Mouse (Mus musculus): ENCODE results near the gene Cog5. TPM values are rescaled to one million over a fixed set of nuclear protein-coding genes. Genes with fewer than 3 reads are reported as not detected.

The Cog5 gene
- total RNA-seq, 2 experiments from 2014 or later: 37.4 to 43.5 TPM

DNA sequence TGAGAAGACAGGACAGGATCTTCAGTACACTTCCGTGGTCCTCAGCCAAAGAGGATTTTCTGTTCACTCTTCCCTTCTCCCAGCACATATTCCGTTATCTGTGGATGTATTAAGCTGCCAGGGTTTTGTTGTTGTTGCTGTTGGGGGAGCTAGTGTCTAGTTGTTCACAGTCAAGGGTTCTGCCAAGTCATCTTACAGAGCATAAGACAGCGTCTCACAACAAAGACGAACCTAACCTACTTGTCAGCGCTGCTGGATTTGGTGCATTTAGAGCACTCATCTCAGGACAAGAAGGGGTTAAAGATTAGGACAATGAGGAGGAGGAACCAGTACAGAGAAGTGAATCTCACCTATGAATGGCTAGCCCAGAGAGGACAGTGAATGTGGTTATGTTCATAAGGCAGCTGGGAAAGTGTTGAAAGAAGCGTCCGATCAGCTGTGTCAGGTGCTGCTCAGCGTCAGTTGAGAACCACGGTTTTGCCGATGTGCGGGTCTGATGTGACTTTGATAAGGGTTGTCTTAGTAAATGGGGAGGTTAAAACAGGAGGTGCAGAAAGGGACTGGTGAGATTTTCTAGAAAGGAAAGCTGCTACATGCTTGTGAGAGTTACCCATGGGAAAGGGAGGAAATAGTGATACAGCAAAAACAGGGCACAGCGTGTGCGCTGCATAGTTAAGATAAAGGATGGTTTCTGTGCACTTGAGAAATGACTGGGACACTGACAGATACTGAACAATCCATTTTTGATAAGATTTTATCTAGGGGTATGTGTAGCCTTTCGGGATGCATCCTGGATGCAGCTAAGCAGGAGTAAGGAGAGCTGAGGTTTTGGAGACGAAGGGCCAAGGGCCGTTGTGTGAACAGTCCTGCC lies 208.2 kb downstream of the Cog5 start:
- intact Hi-C loops (cut with DNase I): no loop called here
- no peak for DNase-seq (ENCODE audit: low spot score in 2 of 2)

DNA sequence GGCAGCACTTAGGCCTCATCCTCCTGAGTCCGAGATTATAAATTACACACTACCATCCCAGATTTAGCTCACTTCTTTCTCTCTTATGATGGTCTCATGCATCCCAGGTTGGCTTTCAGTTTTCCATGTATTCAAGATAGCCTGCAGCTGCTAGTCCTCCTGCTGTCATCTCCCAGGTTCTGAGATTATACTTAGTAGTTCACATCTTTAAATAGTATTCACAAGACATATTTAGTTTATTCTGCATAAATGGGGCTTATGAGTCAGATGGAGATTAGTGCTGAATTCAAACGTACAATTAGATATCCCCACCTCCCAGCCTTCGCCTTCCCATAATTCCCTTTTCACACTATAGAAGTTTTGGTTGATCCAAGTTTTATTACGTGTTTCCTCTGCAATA lies 222.1 kb downstream of the Cog5 start:
- DNase-seq (ENCODE audit: low spot score in 2 of 2): peak in 1 of 2 experiments; percentile 62
- intact Hi-C loops (cut with DNase I): no loop called here

DNA sequence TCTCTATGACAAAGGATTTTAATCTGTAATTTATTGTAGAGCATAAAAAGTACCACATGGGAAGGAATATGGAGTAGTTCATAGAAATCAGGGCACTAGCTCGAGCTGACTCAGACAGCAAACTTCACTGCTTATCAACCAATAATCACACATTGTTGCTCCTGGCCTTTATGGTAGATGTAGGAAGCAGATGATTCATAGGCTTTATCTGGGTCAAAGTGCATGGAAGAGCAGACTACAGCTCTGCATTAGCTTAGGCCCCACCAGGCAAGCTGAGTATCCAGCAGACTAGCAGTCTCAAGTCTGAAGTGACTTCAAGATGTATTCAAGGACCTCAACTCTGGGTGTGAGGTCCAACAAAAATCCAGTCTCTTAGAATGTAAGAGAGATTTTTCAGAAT lies 228.1 kb downstream of the Cog5 start:
- intact Hi-C loops (cut with DNase I): loop anchor here (10.0 kb wide), 1 partner anchor 148 kb away; no protein-coding TSS in a partner anchor
- no peak for DNase-seq (ENCODE audit: low spot score in 2 of 2)

DNA sequence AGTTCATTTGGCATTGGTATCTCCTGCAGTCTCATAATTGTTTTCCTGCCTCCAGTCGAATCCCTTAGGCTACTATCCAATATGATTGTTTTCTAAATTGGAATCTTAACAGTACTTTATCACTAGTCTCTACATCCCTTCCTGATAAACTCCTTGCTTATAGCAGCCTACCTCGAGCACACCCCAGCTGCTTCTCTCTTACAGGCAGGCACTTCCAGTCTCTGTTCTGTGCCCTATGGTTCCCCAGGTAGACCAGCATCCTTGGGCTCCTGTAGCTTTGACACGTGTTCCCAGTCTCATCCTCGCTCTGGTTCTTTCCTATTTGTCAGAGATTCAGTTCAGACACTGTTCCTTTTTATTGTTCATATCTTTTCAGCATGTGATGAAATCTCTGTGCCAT lies 229.7 kb downstream of the Cog5 start:
- no peak for DNase-seq (ENCODE audit: low spot score in 2 of 2)
- intact Hi-C loops (cut with DNase I): loop anchor here (10.0 kb wide), 1 partner anchor 150 kb away; no protein-coding TSS in a partner anchor

DNA sequence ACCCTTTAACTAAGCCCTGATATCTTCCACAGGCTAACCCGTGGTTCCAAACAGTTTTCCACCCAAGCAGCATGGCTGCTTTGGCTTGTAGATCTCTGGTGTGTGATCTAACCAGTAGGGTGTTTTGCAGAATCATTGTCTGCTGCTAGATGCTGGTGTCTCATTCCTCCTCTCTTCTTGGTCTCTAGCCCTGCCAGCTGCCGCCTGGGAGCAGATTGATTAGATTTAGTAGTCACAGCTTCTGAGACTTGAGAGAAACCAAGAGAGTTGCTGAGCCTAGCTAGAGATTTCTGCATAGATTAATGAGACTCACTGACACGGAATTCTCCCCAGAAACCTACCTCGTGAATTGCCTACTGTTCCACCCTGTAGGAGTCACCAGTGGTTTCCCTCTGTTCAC lies 230.4 kb downstream of the Cog5 start:
- DNase-seq (ENCODE audit: low spot score in 2 of 2): peak in 1 of 2 experiments; percentile 57
- intact Hi-C loops (cut with DNase I): loop anchor here (5.0 to 10.0 kb wide), 2 partner anchors 113 to 150 kb away; no protein-coding TSS in a partner anchor

DNA sequence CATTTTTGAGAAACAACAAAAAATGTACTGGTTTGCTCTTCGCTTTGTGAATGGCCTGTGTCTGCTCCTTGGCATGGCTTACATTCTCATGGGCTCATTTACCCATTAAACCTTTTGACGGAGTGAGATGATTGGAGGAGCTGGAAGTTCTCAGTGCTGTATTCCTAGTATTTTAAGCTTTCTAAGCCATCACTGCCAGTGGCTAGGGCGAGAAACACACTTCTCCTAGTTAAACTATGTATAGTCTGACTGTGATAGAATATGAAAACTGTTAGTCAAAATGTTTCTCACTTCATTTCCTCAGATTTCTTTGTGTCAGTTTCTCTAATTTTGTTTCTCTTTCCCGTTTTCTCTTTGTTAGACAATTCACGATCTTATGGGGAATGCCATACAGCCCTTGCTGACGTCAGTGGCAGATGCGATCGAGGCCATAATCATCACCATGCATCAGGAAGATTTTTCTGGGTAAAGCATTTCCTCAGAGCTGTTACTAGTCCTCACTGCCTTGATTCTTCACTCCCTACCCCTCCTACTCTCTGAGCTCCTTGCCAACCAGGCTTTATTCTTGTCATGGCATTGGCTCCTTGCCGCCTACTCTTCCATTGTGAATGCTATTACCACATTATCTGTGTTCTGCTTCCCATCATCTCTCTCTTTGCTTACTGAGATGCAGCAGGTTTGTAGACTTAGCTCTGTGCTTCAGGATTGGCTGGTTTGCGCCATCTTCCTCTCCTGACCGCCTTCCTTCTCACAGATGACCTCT lies 231.4 kb downstream of the Cog5 start:
- intact Hi-C loops (cut with DNase I): loop anchor here (5.0 to 10.0 kb wide), 2 partner anchors 114 to 151 kb away; no protein-coding TSS in a partner anchor

DNA sequence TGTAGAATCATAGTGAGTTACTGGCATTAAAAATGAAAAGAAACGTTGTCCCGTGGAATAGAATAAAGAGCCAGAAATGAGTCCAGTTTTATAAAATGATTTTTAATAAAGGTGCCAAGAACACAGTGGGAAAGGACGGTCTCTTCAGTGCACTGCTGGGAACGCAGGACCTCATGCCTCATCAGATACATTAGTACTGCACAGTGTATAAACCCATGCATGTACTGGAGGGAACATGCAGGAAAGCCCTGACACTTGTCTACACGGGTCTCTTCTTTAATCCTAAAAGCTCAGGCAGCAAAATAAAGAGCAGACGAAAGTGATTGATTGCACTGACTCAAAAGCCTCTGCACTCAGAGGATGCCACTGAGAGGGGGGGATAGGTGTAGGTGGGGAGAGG lies 236.0 kb downstream of the Cog5 start:
- DNase-seq (ENCODE audit: low spot score in 2 of 2): no peak
- intact Hi-C loops (cut with DNase I): no loop called here

More for the DNA sequence above, 231.4 kb downstream of the Cog5 start:
- peak in 1 of 2 experiments; percentile 95 for DNase-seq (ENCODE audit: low spot score in 2 of 2)

DNA sequence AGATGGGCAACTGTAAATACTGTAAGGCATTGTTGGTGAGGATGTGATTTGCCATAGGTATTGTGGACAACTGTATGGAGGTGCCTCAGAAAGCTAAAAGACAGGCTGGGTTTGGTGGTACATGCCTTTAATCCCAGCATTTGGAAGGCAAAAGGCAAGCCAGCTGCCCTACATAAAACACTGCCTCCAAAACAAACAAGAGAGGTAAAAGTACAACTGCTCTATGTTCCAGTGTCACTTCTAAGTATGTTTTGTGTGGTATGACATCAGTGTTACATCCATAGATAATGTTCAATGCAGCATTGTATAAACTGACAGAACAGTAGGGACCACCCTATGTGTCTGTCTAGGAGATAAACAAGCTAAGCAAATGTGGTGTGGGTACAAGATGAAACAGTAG lies 237.4 kb downstream of the Cog5 start:
- DNase-seq (ENCODE audit: low spot score in 2 of 2): no peak
- intact Hi-C loops (cut with DNase I): no loop called here

DNA sequence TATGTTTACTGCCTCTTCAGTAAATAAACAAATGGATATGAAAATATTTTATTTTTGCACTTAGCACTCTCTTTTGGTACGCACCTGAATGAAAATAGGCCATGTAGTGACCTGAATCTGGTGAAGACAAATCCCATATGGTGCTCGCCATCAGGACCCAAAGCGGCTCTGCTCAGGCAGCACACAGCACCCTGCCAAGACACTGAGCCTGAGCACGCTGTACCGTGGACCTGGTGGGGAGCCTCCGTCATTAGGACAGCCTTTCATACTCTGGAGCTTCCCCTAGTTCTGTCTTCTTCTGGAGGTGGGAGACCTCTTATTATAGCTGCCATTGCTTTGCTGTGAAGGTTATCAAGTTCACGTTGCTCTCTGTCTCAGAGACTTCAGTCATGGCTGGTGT lies 238.1 kb downstream of the Cog5 start:
- DNase-seq (ENCODE audit: low spot score in 2 of 2): no peak

DNA sequence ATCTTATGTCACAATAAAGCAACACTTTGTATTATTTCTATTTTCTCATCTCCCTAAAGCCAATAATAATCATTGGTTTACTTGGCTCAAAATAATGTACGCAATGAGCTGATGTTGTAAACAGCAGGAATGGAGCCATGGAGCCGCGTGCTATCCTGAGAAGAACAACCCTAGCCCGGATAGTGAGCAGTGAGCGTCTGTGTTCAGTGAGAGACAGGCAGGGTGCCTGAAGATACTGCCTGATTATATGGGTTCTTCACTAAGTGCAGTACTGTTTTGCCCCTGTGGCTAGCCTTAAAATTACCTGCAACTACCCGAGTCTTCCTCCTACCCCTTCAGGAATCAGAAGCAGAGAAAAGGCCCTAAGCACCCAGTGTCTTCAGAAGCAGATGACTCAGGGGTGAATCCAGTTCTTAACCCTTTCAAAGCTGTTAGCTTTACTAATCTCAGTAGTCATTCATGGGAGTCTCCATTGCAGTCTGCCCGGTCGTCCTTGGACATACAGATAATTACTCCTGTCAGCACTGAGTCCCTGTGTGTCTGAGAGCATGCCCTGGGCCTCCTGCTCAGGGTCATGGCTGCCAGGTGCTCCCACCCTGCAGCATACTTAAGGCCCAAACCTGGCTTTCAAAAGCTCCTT lies 240.5 kb downstream of the Cog5 start:
- intact Hi-C loops (cut with DNase I): loop anchor here (5.0 kb wide), 1 partner anchor 183 kb away; the partner anchor contains the start of gene Gpr22
- DNase-seq (ENCODE audit: low spot score in 2 of 2): no peak

More for the DNA sequence above, 238.1 kb downstream of the Cog5 start:
- intact Hi-C loops (cut with DNase I): no loop called here

DNA sequence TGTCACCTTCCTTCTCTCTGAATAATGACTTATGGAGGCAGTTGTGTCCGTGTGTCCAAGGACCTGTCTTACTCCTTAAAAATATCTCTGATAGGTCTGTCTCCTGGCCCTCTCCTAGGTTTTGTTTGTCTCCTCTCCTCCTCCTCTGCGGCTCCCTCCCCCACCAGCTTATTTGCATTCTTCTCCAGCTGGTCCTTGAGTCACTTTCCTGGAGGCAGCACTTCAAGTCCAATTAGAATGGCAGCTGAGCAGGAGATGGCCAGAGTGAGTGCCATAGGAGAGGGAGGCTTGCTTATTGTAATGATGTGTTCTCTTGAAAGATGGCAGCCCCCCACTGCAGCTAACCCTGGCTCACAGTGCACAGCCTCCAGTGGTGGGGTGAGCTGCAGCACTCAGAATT lies 241.2 kb downstream of the Cog5 start:
- intact Hi-C loops (cut with DNase I): loop anchor here (5.0 kb wide), 1 partner anchor 184 kb away; the partner anchor contains the start of gene Gpr22
- peak; percentile 46 to 90 for DNase-seq (ENCODE audit: low spot score in 2 of 2)

DNA sequence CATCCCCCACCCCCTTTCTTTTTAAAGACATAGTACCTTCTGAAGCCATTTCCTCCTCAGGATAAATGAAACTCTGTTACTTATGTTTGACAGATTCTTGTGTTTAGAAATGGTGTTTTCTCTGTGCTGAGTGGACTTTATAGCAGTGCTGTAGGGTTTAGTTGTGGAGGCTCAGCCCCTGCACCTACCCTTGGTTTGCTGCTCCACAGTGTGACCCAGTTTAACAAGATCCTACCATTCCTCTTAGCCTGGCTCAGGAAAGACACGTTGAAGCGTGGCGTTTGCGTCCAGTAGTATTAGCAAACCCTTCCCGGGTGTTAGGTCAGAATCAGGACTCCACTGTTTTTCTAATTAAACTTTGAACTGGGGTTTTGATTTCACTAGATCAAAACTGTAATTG lies 241.6 kb downstream of the Cog5 start:
- intact Hi-C loops (cut with DNase I): loop anchor here (5.0 kb wide), 1 partner anchor 184 kb away; the partner anchor contains the start of gene Gpr22
- no peak for DNase-seq (ENCODE audit: low spot score in 2 of 2)

DNA sequence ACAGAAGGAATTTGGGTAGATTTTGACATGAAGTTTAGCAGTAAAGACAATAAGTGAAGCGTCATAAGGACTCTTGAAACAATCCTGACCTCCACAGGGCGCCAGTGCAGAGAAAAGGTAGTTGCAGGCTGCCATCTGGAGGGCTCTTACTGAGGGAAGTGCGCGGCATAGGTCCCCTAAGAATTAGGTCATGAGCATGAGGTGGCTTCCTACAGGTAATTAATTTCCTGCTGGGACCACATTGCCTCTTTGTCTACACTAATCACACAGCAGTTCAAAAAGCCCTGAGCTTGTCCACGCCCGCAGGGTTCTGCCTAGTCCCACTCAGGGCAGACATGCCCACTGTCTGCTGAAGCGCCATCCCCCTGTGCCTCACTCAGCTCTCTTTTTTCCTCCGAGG lies 242.3 kb downstream of the Cog5 start:
- intact Hi-C loops (cut with DNase I): loop anchor here (5.0 kb wide), 1 partner anchor 185 kb away; the partner anchor contains the start of gene Gpr22
- no peak for DNase-seq (ENCODE audit: low spot score in 2 of 2)

DNA sequence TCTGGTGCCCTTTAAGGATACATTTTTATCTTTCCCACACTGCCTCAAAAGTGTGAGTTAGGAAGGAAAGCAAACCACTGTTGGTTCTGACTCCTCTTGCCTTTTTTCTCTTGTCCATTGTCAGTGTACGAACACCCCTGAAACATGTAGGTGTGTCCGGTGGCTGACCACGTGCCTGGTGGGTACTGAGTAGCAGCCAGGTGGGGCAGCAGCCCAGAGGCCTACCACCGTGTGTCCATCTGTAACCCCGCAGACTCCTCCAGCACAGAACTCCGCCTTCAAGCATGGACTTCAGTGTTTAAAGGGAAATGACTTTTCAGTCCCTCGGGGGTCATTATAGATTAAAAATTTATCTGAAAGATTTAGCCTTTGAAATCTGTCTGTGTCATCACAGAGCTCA lies 242.8 kb downstream of the Cog5 start:
- intact Hi-C loops (cut with DNase I): loop anchor here (5.0 kb wide), 1 partner anchor 185 kb away; the partner anchor contains the start of gene Gpr22

DNA sequence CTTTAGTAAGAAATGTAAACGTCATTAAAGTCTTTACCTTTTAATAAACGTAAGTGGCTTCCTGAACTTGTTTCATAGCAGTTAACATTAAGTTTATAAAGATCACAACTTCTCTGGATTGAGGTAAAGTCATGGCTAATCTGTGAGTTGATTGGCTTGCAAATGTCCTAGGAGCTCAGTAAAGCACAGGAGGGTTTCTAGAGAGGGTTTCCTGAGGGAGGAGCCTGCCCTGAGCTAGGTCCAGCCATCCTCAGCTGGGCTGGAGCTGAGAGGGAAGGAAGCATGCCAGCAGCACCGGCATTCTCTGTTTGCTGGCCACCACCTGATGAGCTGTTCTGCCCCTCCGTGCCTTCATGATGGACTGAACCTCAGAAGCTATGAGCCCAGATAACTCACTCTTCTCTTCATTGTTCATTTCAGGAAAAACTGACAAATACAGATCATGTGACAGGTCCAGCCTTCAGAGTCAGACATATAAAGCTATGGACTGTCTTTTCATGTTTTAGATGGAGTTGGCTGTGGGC lies 245.8 kb downstream of the Cog5 start:
- DNase-seq (ENCODE audit: low spot score in 2 of 2): no peak
- intact Hi-C loops (cut with DNase I): no loop called here

More for the DNA sequence above, 242.8 kb downstream of the Cog5 start:
- DNase-seq (ENCODE audit: low spot score in 2 of 2): no peak

DNA sequence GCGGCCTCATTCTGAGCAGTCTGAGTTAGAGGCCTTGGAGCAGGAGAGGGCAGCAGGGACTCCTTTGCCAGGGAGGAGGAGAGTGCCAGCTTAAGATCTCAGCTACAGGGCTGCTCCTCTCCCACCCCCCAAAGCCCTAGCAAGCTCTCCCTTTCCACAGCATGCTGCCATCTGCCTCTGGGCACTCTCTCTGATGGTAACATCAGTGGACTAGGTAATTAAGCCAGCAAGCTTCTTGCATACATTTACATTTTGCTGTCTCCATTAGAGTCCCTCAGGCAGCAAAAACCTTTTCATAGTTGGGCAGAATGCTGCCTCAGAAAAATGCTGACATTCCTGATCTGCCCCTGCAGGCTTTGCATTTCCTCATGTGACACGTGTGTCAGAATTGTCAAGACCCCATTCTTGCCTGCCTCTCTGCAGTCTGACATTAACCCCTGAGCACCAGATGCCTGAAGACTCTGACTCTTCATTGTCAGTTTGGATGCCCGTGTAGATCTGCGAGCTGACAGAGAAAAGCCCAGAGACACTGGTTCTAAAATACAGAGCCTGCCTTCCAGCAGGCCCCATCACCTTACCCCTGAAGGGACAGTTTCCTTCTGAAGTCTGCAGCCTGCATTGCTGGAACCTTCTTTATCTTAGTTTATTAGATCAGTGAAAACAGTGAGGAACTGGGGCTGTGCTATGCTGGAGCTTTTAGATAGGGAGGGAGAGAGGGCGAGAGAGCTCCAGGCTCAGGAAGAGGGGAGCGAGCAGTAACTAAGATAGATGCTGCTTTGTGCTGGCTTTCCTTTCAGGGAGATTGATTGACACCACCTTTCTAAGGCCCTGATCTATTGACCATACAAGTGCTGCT lies 251.3 kb downstream of the Cog5 start:
- intact Hi-C loops (cut with DNase I): no loop called here
- DNase-seq (ENCODE audit: low spot score in 2 of 2): peak in 1 of 2 experiments; percentile 65

DNA sequence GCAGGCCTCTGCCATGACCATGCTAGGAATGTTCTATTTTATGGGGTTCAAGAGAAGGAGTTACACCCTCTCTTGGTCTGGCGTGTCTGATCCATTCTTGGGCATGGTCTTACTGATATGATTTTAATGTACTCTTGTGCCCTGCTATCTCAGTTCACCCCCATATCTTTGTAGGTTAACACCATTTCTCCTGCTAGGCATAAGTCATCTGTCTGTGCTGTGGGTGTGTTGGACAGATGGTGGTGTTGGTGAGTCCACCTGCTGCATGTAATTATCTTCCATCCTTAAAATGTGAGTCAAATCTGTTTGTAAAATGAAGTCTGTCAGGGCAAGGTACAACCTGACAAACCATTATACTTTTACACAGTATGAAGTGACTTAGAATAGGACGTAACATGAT lies 252.8 kb downstream of the Cog5 start:
- intact Hi-C loops (cut with DNase I): no loop called here

DNA sequence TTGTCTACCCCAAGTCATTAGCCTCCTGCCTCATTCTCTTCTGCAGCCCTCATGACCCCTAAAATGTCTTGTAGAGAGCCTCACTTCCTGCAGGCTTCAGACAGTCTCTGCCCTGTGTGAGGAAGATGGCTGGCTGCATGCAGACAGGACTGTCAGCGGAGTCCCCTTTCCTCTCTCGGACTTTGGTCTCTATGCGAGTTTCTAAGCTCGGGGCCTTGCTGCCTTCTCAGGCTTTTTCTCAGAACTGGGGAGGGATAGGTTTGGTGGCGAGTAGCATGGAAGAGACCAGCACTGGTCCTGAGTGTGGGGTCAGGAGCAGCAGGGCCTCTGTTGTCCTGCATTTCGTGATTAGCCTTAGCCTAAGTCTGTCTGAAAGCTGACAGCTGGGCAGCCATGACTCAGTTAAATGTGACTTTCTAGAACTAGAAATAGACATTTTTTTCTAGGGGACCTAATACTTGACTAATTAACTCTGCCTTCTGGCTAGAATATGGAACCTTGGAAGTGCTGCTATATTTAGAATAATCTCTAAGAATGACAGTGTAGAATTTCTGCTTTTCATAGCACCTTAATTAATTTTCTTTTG lies 258.4 kb downstream of the Cog5 start:
- no peak for DNase-seq (ENCODE audit: low spot score in 2 of 2)
- intact Hi-C loops (cut with DNase I): no loop called here

More for the DNA sequence above, 252.8 kb downstream of the Cog5 start:
- DNase-seq (ENCODE audit: low spot score in 2 of 2): no peak
